Mouse (Mus musculus): ENCODE measurements around the gene Plin5. TPM values are rescaled to one million over a fixed set of nuclear protein-coding genes. Genes with fewer than 3 reads are reported as not detected.
"Not testable (repeated sequence)": the region's sequence is repeated elsewhere in the genome, so short reads cannot be mapped to it uniquely, and the experiment has no call there.

The Plin5 gene
- polyA plus RNA-seq, 1 experiment from 2014 or later = 0.64 TPM

- Histone ChIP-seq H3K4me3 (ENCODE audit: low read depth, low read length) (no peak overlapping the region), H3K4me1 (ENCODE audit: control insufficient read depth, insufficient read depth, low read length) (no peaks in the 10 kb centered on the region), H3K27ac (ENCODE audit: low read length) (no peak overlapping the region), H3K9me3 (ENCODE audit: control insufficient read depth, low read depth, low read length) (no peaks in the 10 kb centered on the region), H3K4me2 (replicated peaks; ENCODE audit: low read depth, low read length) (no peak overlapping the region), H3K27me3 (ENCODE audit: control insufficient read depth, insufficient read depth, low read length) (no peaks in the 10 kb centered on the region), H3K9ac (replicated peaks; ENCODE audit: low read depth, low read length) (no peak overlapping the region), H3K36me3 (ENCODE audit: control insufficient read depth, insufficient read depth, low read length) (peaks cover 12% of the 10 kb centered on the region)
- no peak for ATAC-seq (ENCODE audit: insufficient number of reproducible peaks, insufficient read depth, low FRiP score, low read depth)
- 74% methylated on average over 2 of the region's 2 CpGs for WGBS
Observed at GRCm38 (mm10) chr17:56107736-56108135, 9.7 kb downstream of the Plin5 start.

- H3K27ac ChIP-seq (ENCODE audit: low read length) = no peak overlapping the region
- no peak overlapping the region for H3K4me3 ChIP-seq (ENCODE audit: low read depth, low read length)
- H3K9ac ChIP-seq (replicated peaks; ENCODE audit: low read depth, low read length) = no peak overlapping the region
- no peak overlapping the region for H3K4me2 ChIP-seq (replicated peaks; ENCODE audit: low read depth, low read length)
- no peaks in the 10 kb centered on the region for H3K27me3 ChIP-seq (ENCODE audit: control insufficient read depth, insufficient read depth, low read length)
- no peaks in the 10 kb centered on the region for H3K9me3 ChIP-seq (ENCODE audit: control insufficient read depth, low read depth, low read length)
- peaks cover 19% of the 10 kb centered on the region for H3K36me3 ChIP-seq (ENCODE audit: control insufficient read depth, insufficient read depth, low read length)
- WGBS = 72% methylated on average over 4 of the region's 4 CpGs
- H3K4me1 ChIP-seq (ENCODE audit: control insufficient read depth, insufficient read depth, low read length) = no peaks in the 10 kb centered on the region
- ATAC-seq (ENCODE audit: insufficient number of reproducible peaks, insufficient read depth, low FRiP score, low read depth) = no peak
Observed at GRCm38 (mm10) chr17:56106981-56107380, 10.4 kb downstream of the Plin5 start.

GRCm38 (mm10) chr17:56106436-56106835, 11.0 kb downstream of the Plin5 start:
- peaks cover 23% of the 10 kb centered on the region for H3K36me3 ChIP-seq (ENCODE audit: control insufficient read depth, insufficient read depth, low read length)
- not testable (repeated sequence) for H3K27me3 ChIP-seq (ENCODE audit: control insufficient read depth, insufficient read depth, low read length); H3K4me3 ChIP-seq (ENCODE audit: low read depth, low read length); H3K4me1 ChIP-seq (ENCODE audit: control insufficient read depth, insufficient read depth, low read length); H3K9me3 ChIP-seq (ENCODE audit: control insufficient read depth, low read depth, low read length); ATAC-seq (ENCODE audit: insufficient number of reproducible peaks, insufficient read depth, low FRiP score, low read depth); H3K9ac ChIP-seq (replicated peaks; ENCODE audit: low read depth, low read length); H3K27ac ChIP-seq (ENCODE audit: low read length); H3K4me2 ChIP-seq (replicated peaks; ENCODE audit: low read depth, low read length)
- WGBS = 98% methylated on average over 4 of the region's 4 CpGs

GRCm38 (mm10) chr17:56104821-56105220, 12.6 kb downstream of the Plin5 start:
- WGBS = 81% methylated on average over 2 of the region's 5 CpGs
- not testable (repeated sequence) for H3K27ac ChIP-seq (ENCODE audit: low read length); H3K27me3 ChIP-seq (ENCODE audit: control insufficient read depth, insufficient read depth, low read length); H3K9ac ChIP-seq (replicated peaks; ENCODE audit: low read depth, low read length); H3K4me1 ChIP-seq (ENCODE audit: control insufficient read depth, insufficient read depth, low read length); H3K4me2 ChIP-seq (replicated peaks; ENCODE audit: low read depth, low read length); ATAC-seq (ENCODE audit: insufficient number of reproducible peaks, insufficient read depth, low FRiP score, low read depth); H3K9me3 ChIP-seq (ENCODE audit: control insufficient read depth, low read depth, low read length); H3K4me3 ChIP-seq (ENCODE audit: low read depth, low read length)
- peaks cover 40% of the 10 kb centered on the region for H3K36me3 ChIP-seq (ENCODE audit: control insufficient read depth, insufficient read depth, low read length)

- no peak for ATAC-seq (ENCODE audit: insufficient number of reproducible peaks, insufficient read depth, low FRiP score, low read depth)
- H3K4me1 ChIP-seq (ENCODE audit: control insufficient read depth, insufficient read depth, low read length) = no peaks in the 10 kb centered on the region
- H3K4me2 ChIP-seq (replicated peaks; ENCODE audit: low read depth, low read length) = no peak overlapping the region
- H3K27ac ChIP-seq (ENCODE audit: low read length) = no peak overlapping the region
- no peak overlapping the region for H3K9ac ChIP-seq (replicated peaks; ENCODE audit: low read depth, low read length)
- peaks cover 42% of the 10 kb centered on the region for H3K36me3 ChIP-seq (ENCODE audit: control insufficient read depth, insufficient read depth, low read length)
- 94% methylated on average over 8 of the region's 8 CpGs for WGBS
- H3K4me3 ChIP-seq (ENCODE audit: low read depth, low read length) = no peak overlapping the region
- no peaks in the 10 kb centered on the region for H3K9me3 ChIP-seq (ENCODE audit: control insufficient read depth, low read depth, low read length)
- H3K27me3 ChIP-seq (ENCODE audit: control insufficient read depth, insufficient read depth, low read length) = no peaks in the 10 kb centered on the region
Observed at GRCm38 (mm10) chr17:56103465-56104285, 13.7 kb downstream of the Plin5 start.

GRCm38 (mm10) chr17:56102927-56103326, 14.5 kb downstream of the Plin5 start:
- no peak overlapping the region for H3K27ac ChIP-seq (ENCODE audit: low read length)
- no peak for ATAC-seq (ENCODE audit: insufficient number of reproducible peaks, insufficient read depth, low FRiP score, low read depth)
- WGBS = 95% methylated on average over 9 of the region's 9 CpGs

GRCm38 (mm10) chr17:56102158-56102557, 15.2 kb downstream of the Plin5 start:
- WGBS = 85% methylated on average over 5 of the region's 5 CpGs
- Histone ChIP-seq H3K4me1 (ENCODE audit: control insufficient read depth, insufficient read depth, low read length) (no peaks in the 10 kb centered on the region), H3K4me3 (ENCODE audit: low read depth, low read length) (no peak overlapping the region), H3K27ac (ENCODE audit: low read length) (no peak overlapping the region), H3K4me2 (replicated peaks; ENCODE audit: low read depth, low read length) (no peak overlapping the region), H3K36me3 (ENCODE audit: control insufficient read depth, insufficient read depth, low read length) (peaks cover 57% of the 10 kb centered on the region), H3K9me3 (ENCODE audit: control insufficient read depth, low read depth, low read length) (no peaks in the 10 kb centered on the region), H3K27me3 (ENCODE audit: control insufficient read depth, insufficient read depth, low read length) (no peaks in the 10 kb centered on the region), H3K9ac (replicated peaks; ENCODE audit: low read depth, low read length) (no peak overlapping the region)
- no peak for ATAC-seq (ENCODE audit: insufficient number of reproducible peaks, insufficient read depth, low FRiP score, low read depth)

More at GRCm38 (mm10) chr17:56102927-56103326, 14.5 kb downstream of the Plin5 start:
- Histone ChIP-seq H3K4me1 (ENCODE audit: control insufficient read depth, insufficient read depth, low read length) (no peaks in the 10 kb centered on the region), H3K4me3 (ENCODE audit: low read depth, low read length) (no peak overlapping the region), H3K36me3 (ENCODE audit: control insufficient read depth, insufficient read depth, low read length) (peaks cover 50% of the 10 kb centered on the region), H3K4me2 (replicated peaks; ENCODE audit: low read depth, low read length) (no peak overlapping the region), H3K9me3 (ENCODE audit: control insufficient read depth, low read depth, low read length) (no peaks in the 10 kb centered on the region), H3K9ac (replicated peaks; ENCODE audit: low read depth, low read length) (no peak overlapping the region), H3K27me3 (ENCODE audit: control insufficient read depth, insufficient read depth, low read length) (no peaks in the 10 kb centered on the region)

GRCm38 (mm10) chr17:56100811-56101210, 16.6 kb downstream of the Plin5 start:
- no peak for ATAC-seq (ENCODE audit: insufficient number of reproducible peaks, insufficient read depth, low FRiP score, low read depth)
- H3K4me1 ChIP-seq (ENCODE audit: control insufficient read depth, insufficient read depth, low read length) = no peaks in the 10 kb centered on the region
- H3K27me3 ChIP-seq (ENCODE audit: control insufficient read depth, insufficient read depth, low read length) = no peaks in the 10 kb centered on the region
- no peaks in the 10 kb centered on the region for H3K9me3 ChIP-seq (ENCODE audit: control insufficient read depth, low read depth, low read length)
- no peak overlapping the region for H3K4me3 ChIP-seq (ENCODE audit: low read depth, low read length)
- peaks cover 70% of the 10 kb centered on the region for H3K36me3 ChIP-seq (ENCODE audit: control insufficient read depth, insufficient read depth, low read length)
- no peak overlapping the region for H3K27ac ChIP-seq (ENCODE audit: low read length)
- no peak overlapping the region for H3K4me2 ChIP-seq (replicated peaks; ENCODE audit: low read depth, low read length)
- 83% methylated on average over 3 of the region's 3 CpGs for WGBS
- H3K9ac ChIP-seq (replicated peaks; ENCODE audit: low read depth, low read length) = no peak overlapping the region

Measured in stomach, embryonic 14.5 days (tissue).